ENCODE assay signal across 18 mouse cellular contexts in the genomic region with DNA sequence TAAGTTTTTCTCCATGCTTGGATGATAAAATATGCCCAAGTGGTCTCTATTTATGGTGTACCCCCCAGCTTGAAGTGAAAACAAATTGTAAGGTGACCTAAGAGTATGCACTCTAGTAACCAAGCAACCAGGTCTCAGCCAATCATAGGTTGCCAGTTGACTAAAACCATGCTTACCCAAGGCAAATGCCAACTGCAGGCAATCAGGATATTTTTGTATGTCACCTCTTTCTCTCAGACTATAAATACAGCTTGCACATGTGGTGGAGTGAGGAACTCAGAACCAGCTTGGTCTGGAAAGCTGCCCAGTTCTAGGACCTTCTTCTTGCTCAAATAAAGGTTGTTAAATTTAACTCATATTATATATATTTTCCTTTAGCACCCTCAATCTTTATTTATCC.
DNase-seq lines count a peak whose midpoint lies in the region; ATAC-seq lines count a peak whose summit lies in the region.
"Had no signal": no experiment of that assay in that cellular context is flagged by ENCODE, and none has a peak within 500 bp of the region (broad histone marks: within the 10 kb centered on the region; RNA-seq: fewer than 3 reads in every experiment).

No protein-coding gene starts in this region.

- DNase-seq in frontal cortex, postnatal 25 days (ENCODE audit: low spot score in 2 of 2): no peak
- peak; percentile 56 for DNase-seq in heart, adult 9 months (ENCODE audit: low spot score in 2 of 2)
- no peak for DNase-seq in heart, postnatal 25 days (ENCODE audit: low spot score)
- peak; percentile 57 for DNase-seq in heart, postnatal 10 days
- peak; percentile 62 for DNase-seq in skeletal muscle tissue, adult 2 months (ENCODE audit: low read depth, low spot score)
- no peak for DNase-seq in thymus, postnatal 0 days (ENCODE audit: low spot score)
- no peak for DNase-seq in thymus, adult 18-20 months
- DNase-seq: adrenal gland, postnatal 14 days; cerebellum, adult 8-10 months; kidney, adult 2 months; kidney, postnatal 36 days; liver; lung, adult 18-20 months; thymus, postnatal 14 days had no signal

- ATAC-seq in frontal cortex, adult (ENCODE audit: low TSS enrichment): peak; percentile 41; the same call in 1 of the 2 replicates
- ATAC-seq: forebrain, embryonic 14.5 days; hindbrain, embryonic 16.5 days; midbrain, embryonic 13.5 days had no signal

- intact Hi-C loops in heart, postnatal 25 days (cut with DNase I): no loop called here
- intact Hi-C loops in heart, postnatal 10 days (cut with DNase I): no loop called here

Comparison
In these comparisons a context has a peak if more than half of its experiments do, and no peak if none do; other contexts are left out.
1. DNase-seq: peak in heart, adult 9 months (2 of 2), heart, postnatal 10 days (2 of 2) and skeletal muscle tissue, adult 2 months (single experiment); none in frontal cortex, postnatal 25 days (0 of 2), heart, postnatal 25 days (single experiment), thymus, postnatal 0 days (single experiment) and thymus, adult 18-20 months (0 of 2).